Mouse (Mus musculus) small intestine, adult 2 months (tissue): ENCODE measurements at regions not wholly inside any gene's neighbourhood (a gene's known extent, or its start where the extent isn't known, plus 50 kb on each side); places are given as distances from the start of the nearest gene placed in this dataset.

Experiments
- CTCF ChIP-seq: fragments of 200-500 bp; IDR thresholded peaks from 2 replicates; pipeline ENCODE4 v1.5.1; 2012; ENCODE audit warnings: low read depth, mild to moderate bottlenecking, control low read depth, inconsistent platforms, low read length, moderate library complexity, mixed read lengths; ENCODE audit not compliant: insufficient replicate concordance, insufficient read length; ENCODE audit errors: extremely low read depth
- POLR2A ChIP-seq: fragments of 200-500 bp; IDR thresholded peaks from 2 replicates; pipeline ENCODE4 v1.6.1; 2012; ENCODE audit warnings: low read depth, mild to moderate bottlenecking, control low read depth, inconsistent platforms, low read length, moderate library complexity

GRCm38 (mm10) chr11:24618586-24618985 is 540.7 kb downstream of the Bcl11a start:
- no peak for TF ChIP-seq CTCF
- no peak for TF ChIP-seq POLR2A
